Mouse (Mus musculus): Measurements from ENCODE around the gene Vav2. TPM values are rescaled to one million over a fixed set of nuclear protein-coding genes. Genes with fewer than 3 reads are reported as not detected.

Gene Vav2
- total RNA-seq, 2 experiments from 2014 or later, result 7.5 to 9.0 TPM

DNA sequence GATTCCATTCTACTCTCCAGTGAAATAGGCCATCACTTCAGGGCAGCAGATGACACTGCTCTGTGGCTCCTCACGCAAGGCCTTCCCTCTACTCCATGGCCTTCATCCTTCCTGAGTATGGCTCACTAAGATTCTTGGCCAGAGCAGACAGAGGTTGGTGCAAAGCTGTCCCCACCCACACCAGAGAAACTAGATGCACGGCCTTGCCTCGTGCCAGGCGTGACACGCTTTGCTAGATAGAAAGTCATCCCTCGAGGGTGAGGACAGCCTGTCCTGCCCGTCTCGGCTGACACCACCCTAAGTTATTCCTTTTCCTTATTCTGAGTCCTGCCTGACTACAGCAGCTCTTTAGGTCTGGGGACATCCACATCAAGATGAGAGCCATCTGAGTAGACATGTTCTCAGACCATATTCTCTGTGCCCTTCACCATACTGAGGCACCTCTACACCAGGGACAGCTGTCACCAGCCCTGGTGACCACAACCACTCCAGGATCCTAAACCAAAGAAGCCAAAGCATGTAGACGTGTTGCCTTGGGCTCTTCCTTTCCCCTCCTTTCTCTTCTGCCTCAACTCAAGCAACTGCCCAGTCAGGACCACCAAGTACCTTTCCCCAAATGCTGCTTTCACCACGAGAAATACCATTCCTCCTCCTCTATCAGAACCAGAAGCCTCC, 97.3 kb downstream of the Vav2 start:
- ATAC-seq (replicated peaks; ENCODE audit: low FRiP score, low TSS enrichment, poor library complexity, severe bottlenecking), result no peak

- ATAC-seq (replicated peaks; ENCODE audit: low FRiP score, low TSS enrichment, poor library complexity, severe bottlenecking), result no peak
Measured at GRCm38 (mm10) chr2:27328613-27329041, 98.2 kb downstream of the Vav2 start.

- no peak for ATAC-seq (replicated peaks; ENCODE audit: low FRiP score, low TSS enrichment, poor library complexity, severe bottlenecking)
Measured at GRCm38 (mm10) chr2:27327886-27328285, 98.9 kb downstream of the Vav2 start.

- ATAC-seq (replicated peaks; ENCODE audit: low FRiP score, low TSS enrichment, poor library complexity, severe bottlenecking), result peak; percentile 49
Measured at GRCm38 (mm10) chr2:27327076-27327475, 99.8 kb downstream of the Vav2 start.

- ATAC-seq (replicated peaks; ENCODE audit: low FRiP score, low TSS enrichment, poor library complexity, severe bottlenecking), result no peak
Measured at GRCm38 (mm10) chr2:27326357-27326756, 100.5 kb downstream of the Vav2 start.

GRCm38 (mm10) chr2:27324690-27325089, 102.1 kb downstream of the Vav2 start:
- no peak for ATAC-seq (replicated peaks; ENCODE audit: low FRiP score, low TSS enrichment, poor library complexity, severe bottlenecking)

DNA sequence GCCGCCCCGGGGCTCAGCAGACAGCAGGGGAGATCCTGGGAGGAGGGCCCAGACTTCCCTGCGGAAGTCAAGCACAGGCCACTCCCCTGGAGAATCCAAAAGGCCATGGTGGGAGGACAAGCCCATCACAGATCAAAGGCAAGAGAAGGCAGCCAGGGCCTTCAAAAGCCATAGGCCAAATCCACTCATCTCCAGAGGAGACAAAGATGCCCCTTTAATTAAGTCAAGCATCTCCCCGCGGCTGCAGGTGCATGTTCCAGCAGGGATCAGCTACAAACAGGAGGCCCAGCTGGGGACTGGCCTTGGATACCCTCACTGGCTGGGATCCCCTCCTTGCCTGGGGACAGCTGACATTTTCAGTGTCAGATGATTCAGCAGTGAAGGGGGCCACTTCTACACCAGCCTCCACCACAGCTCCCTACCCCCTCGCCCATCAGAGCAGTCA, 105.4 kb downstream of the Vav2 start:
- no peak for ATAC-seq (replicated peaks; ENCODE audit: low FRiP score, low TSS enrichment, poor library complexity, severe bottlenecking)

DNA sequence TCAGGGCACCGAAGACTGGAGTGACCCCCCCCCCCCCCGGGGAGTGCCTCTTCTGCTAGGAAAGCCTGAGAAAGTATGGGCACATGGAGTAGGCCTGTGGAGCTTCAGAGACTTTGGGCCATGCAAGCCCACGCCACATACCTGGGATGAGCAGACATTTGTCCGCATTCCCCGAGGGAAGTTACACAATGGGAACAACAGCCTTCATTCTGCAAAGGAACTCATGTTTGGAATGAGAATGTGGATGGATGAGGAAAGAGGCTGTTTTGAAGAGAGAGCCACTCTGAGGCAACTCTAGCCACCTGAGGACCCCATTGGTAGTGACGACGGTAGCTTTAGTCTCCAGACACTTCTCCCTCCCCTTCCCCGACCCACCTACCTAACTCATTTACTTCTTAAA, 106.0 kb downstream of the Vav2 start:
- no peak for ATAC-seq (replicated peaks; ENCODE audit: low FRiP score, low TSS enrichment, poor library complexity, severe bottlenecking)

DNA sequence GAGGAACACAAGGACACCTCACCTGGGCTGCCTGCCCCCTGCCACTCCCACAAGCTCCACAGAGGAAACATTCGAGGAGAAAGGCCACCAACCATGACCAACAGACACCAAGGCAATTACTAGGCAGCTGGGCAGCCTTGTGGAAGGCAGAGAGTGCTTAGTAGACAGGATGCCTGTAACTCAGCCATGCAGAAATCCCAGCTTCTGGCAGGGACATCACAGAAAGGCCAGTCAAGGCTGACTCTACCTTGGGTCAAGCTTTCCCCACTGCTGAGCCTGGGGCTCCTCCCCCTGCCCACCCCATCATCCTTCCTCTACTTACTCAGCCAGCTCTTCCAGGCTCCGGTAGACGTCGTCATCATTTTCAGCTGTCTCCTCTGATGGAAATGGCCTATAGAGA, 108.2 kb downstream of the Vav2 start:
- ATAC-seq (replicated peaks; ENCODE audit: low FRiP score, low TSS enrichment, poor library complexity, severe bottlenecking), result no peak

DNA sequence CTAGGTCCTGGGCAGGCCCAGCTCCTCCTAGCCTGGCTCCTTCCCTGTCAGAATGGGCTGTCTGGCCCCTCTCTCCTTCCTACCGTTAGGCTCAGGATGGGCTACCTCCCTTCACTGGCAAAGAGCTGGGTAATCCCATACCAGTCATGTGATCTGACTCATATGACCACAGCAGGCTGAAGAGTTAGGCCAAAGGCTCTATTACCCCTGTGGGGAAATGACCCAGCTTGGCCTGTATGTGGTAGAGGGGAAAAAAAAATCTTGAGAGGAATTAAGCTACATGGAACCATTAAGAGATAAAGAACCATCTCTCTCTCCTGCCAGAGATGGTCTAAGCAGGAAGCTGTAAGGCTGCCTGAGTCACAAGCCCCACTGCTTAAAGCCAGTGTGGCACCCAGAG, 108.6 kb downstream of the Vav2 start:
- ATAC-seq (replicated peaks; ENCODE audit: low FRiP score, low TSS enrichment, poor library complexity, severe bottlenecking), result no peak

- ATAC-seq (replicated peaks; ENCODE audit: low FRiP score, low TSS enrichment, poor library complexity, severe bottlenecking), result no peak
Measured at GRCm38 (mm10) chr2:27316167-27316566, 110.7 kb downstream of the Vav2 start.

DNA sequence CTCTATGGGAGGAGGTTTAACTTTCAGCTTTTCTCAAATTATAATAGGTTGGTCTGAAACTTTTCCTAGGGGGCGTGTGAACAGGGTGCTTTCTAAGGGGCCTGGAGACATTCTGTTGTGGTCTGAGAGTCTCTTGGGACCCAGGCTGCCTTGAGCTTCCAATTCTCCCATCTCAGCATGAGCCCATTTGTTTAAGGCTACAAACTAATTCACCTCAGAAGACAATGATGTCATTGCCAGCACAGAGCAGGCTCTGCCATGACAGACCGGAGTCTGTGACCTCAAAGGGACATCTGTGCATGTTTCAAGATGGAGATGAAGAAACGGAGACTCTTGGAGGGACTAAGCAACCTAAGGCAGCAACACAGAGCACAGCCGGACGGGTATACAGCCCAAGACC, 112.6 kb downstream of the Vav2 start:
- no peak for ATAC-seq (replicated peaks; ENCODE audit: low FRiP score, low TSS enrichment, poor library complexity, severe bottlenecking)

DNA sequence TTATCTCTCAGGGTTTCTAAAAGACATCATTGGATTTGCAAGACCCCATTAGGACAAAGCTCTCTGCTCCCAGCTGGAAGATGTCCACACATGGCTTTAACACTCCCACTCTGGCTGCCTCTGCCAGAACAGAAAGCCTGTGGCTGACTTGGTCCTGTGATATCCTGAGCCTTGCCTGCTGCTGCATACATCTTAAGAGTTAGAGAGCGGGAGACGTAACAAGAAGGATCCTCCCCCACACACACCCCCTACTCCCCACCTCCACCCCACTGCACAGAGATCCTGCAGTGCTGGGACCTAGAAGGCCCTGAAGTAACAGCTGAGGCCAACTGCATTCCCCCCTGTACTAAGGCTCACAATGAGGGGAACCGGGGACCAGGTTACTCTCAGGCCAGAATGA, 114.3 kb downstream of the Vav2 start:
- ATAC-seq (replicated peaks; ENCODE audit: low FRiP score, low TSS enrichment, poor library complexity, severe bottlenecking), result no peak

DNA sequence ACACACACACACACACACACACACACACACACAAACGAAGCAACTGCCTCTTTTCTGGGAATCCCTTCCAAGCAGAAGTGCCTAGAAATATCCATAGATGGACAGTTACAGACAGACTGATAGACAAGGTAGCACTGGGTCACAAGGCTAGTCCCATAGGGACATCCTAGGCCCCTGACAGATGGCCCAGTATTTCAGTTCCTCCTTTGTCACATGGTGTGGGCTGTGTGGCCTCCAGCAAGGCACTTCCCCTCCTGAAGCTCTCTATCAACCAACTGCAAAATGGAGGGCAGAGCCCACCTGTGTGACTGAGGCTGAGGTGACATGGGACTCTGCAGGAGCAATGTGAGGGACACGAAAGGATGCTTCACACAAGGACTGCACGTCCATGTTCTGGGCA, 115.2 kb downstream of the Vav2 start:
- ATAC-seq (replicated peaks; ENCODE audit: low FRiP score, low TSS enrichment, poor library complexity, severe bottlenecking), result no peak

DNA sequence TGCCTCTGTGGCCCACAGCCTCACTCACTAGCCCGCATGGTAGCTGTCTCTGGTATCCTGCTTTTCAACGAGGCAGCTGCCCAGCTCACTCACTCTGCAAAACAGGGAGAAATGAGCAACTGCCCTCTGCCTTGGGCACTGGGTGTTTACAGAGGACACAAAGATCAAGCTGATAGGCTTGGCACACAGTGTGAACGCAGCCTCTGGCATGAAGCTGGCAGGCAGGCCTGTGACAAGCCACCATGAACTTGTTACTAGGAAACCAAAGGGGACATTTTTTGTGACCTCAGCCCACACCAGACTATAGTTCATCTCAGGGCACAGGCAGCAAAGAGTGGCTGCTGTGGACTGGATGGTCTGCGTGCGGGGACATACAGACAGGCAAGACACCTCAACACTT, 115.9 kb downstream of the Vav2 start:
- no peak for ATAC-seq (replicated peaks; ENCODE audit: low FRiP score, low TSS enrichment, poor library complexity, severe bottlenecking)

GRCm38 (mm10) chr2:27310221-27310620, 116.6 kb downstream of the Vav2 start:
- ATAC-seq (replicated peaks; ENCODE audit: low FRiP score, low TSS enrichment, poor library complexity, severe bottlenecking), result no peak

DNA sequence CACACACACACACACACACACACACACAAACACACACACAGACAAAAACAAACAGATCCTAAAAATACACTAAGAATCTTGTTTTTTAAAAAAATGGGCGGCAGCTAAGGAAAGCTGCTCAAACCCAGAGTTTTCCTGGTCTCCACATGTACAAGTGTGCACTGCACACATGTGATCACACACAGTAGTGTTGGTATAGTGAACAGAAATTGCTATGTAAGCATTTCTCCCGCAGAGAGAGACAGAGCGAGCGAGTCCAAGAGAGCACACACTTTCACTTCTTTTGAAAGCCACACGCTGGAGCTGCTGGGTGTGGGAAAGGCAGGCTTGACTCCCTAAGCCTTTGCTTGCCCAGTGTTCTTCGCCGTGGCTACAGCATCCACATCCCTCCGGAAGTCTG, 120.2 kb downstream of the Vav2 start:
- ATAC-seq (replicated peaks; ENCODE audit: low FRiP score, low TSS enrichment, poor library complexity, severe bottlenecking), result no peak

GRCm38 (mm10) chr2:27304741-27305140, 122.1 kb downstream of the Vav2 start:
- ATAC-seq (replicated peaks; ENCODE audit: low FRiP score, low TSS enrichment, poor library complexity, severe bottlenecking), result no peak

DNA sequence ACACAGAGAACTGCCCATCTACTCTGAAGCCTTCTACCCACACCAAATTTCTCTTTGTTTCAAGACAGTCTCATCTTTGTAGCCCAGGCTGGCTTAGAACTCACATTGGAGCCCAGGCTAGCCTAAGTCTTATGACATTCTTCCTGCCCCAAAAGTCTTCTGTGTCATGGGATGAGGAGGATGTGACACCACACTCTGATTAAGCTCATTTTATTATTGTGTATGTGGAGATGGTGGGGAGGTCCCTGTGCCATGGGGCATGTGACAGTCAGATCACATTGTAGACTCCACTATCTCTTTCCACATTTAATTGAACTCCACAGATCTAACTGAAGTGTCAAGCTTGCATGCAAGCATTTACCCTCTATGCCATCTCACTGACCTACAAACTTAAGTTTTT, 122.8 kb downstream of the Vav2 start:
- ATAC-seq (replicated peaks; ENCODE audit: low FRiP score, low TSS enrichment, poor library complexity, severe bottlenecking), result no peak

- ATAC-seq (replicated peaks; ENCODE audit: low FRiP score, low TSS enrichment, poor library complexity, severe bottlenecking), result no peak
Measured at GRCm38 (mm10) chr2:27301444-27302111, 125.3 kb downstream of the Vav2 start.

DNA sequence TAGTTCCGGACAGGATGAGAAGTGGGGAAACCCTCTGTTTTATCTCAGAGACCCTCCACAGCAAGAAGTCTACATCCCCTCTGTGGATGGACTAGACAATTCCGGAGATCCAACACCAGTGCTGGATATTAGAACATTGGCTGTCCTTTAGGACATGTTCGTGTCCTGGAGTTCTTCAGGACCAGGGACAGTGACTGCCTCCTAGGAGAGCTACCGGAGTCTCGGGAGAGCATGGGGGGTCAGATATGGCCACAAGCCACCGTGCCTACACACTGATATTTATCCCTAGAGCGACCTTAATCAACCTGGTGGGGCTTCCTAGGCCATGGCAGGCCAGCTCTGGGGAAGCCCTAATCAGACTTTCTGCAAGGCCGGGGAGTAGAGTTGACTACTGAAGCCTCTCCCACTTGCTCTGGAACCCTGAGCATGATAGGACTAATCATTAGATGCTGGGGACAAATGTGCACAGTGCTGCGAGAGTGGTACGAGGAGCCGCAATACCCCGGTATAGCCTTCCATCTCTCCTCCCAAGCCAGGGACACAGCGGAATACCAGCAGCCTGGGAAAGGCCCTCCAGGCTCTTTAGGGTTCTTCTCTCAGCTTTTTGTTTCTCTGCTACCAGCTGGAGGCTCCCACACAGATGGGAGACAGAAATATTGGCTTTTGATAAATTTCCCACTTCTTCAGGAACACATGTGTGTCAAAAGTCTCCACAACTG, 125.9 kb downstream of the Vav2 start:
- ATAC-seq (replicated peaks; ENCODE audit: low FRiP score, low TSS enrichment, poor library complexity, severe bottlenecking), result no peak

Measured in megakaryocyte-erythroid progenitor cell, adult 5-6 weeks (primary cell).